Mouse (Mus musculus) embryonic facial prominence, embryonic 12.5 days (tissue): ENCODE results near the gene Ush2a. TPM values are rescaled to one million over a fixed set of nuclear protein-coding genes. Genes with fewer than 3 reads are reported as not detected.

ENCODE experiments used
- ATAC-seq: fragments of 200-750 bp; cut with Nextera tagmentation; 2 replicates; pipeline ENCODE4 v1.8.0; 2017; ENCODE audit not compliant: insufficient number of reproducible peaks, insufficient read depth, low FRiP score, low TSS enrichment
- H3K27ac ChIP-seq: fragments of 300-500 bp; sonication (generic); 2 replicates; pipeline ENCODE4 v1.5.1; 2016; ENCODE audit warnings: mild to moderate bottlenecking
- H3K27me3 ChIP-seq: fragments of 300-500 bp; sonication (generic); 2 replicates; pipeline ENCODE4 v1.6.1; 2016; ENCODE audit warnings: mild to moderate bottlenecking, moderate library complexity
- H3K36me3 ChIP-seq: fragments of 300-500 bp; sonication (generic); 2 replicates; pipeline ENCODE4 v1.6.1; 2016; ENCODE audit warnings: mild to moderate bottlenecking
- H3K4me1 ChIP-seq: fragments of 300-500 bp; sonication (generic); 2 replicates; pipeline ENCODE4 v1.6.1; 2016
- H3K4me2 ChIP-seq: fragments of 300-500 bp; sonication (generic); replicated peaks from 2 replicates; pipeline ENCODE4 v1.6.1; 2016; ENCODE audit warnings: mild to moderate bottlenecking, moderate library complexity
- H3K4me3 ChIP-seq: fragments of 300-500 bp; sonication (generic); 2 replicates; pipeline ENCODE4 v1.5.1; 2016; ENCODE audit warnings: mild to moderate bottlenecking
- H3K9ac ChIP-seq: fragments of 300-500 bp; sonication (generic); 2 replicates; pipeline ENCODE4 v1.6.1; 2016; ENCODE audit warnings: mild to moderate bottlenecking, moderate library complexity
- H3K9me3 ChIP-seq: fragments of 300-500 bp; sonication (generic); 2 replicates; pipeline ENCODE4 v1.6.1; 2016; ENCODE audit warnings: mild to moderate bottlenecking, moderate library complexity
- WGBS: fragments of 180-500 bp; shearing (Covaris S2); methylation state at CpG from one replicate; pipeline ENCODE4 v1.1.7; 2016; 5-methylcytosine and 5-hydroxymethylcytosine counted together
- polyA plus RNA-seq: library from polyadenylated mRNA; unstranded; fragments of >200 nt; fragmentation: Nextera tagmentation; extraction: Ambion mirVana; gene quantifications from 2 replicates; pipeline ENCODE4 v1.2.1, GENCODE M21; 2016

Gene Ush2a
- polyA plus RNA-seq, 1 experiment from 2014 or later = 0.05 TPM

DNA sequence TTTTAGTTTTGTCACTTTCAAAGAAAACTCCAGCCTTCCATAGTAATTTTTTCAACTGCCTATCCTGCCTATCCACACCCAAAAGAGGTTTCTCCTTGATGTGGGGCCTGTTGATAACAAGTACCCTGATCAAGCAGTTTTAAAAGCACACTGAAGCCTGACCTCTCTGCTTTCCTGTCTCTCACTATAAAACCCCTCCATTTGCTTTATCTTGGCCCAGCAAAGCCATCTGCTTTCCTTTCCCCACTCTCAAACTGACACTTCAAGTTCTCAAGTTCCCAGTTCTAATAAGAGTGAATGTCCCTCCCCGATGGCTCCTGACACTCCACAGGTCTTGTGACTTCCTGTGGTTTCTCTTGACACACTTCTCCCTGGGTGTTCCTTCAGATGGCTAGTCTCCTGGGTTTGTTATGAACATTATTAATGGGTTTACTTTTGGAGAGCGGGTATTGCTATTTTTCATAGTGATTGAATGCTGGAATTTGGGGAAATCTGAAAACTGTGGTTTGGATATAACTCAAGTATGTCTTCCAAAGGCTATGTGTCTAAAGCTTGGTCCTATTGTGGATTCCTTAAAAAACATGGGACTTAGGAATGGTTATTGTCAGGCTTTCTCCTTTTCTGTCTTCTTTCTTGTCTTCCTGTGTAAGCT is 126.1 kb downstream of the Ush2a start:
- Histone ChIP-seq H3K27me3 (peaks cover 5% of the 10 kb centered on the region; the same call in 1 of the 2 replicates), H3K4me3 (no peak overlapping the region), H3K36me3 (no peaks in the 10 kb centered on the region), H3K4me2 (no peak overlapping the region), H3K4me1 (no peaks in the 10 kb centered on the region), H3K27ac (no peak overlapping the region), H3K9ac (no peak overlapping the region), H3K9me3 (no peaks in the 10 kb centered on the region)
- no peak for ATAC-seq
- 58% methylated on average over 2 of the region's 2 CpGs for WGBS

- H3K4me1 ChIP-seq = no peaks in the 10 kb centered on the region
- no peaks in the 10 kb centered on the region for H3K36me3 ChIP-seq
- 67% methylated on average over 6 of the region's 6 CpGs for WGBS
- no peak overlapping the region for H3K4me3 ChIP-seq
- ATAC-seq = 0 out of 2 replicates have a peak, but pooled peaks have one; percentile 64
- H3K4me2 ChIP-seq = no peak overlapping the region
- H3K9me3 ChIP-seq = no peaks in the 10 kb centered on the region
- no peak overlapping the region for H3K9ac ChIP-seq
- H3K27me3 ChIP-seq = peaks cover 2% of the 10 kb centered on the region; the same call in 1 of the 2 replicates
- H3K27ac ChIP-seq = no peak overlapping the region
These were observed 128.3 kb downstream of the Ush2a start for GRCm38 (mm10) chr1:188390080-188390479.

GRCm38 (mm10) chr1:188407176-188407575 is 145.4 kb downstream of the Ush2a start:
- WGBS = 89% methylated on average over 4 of the region's 4 CpGs
- no peak for ATAC-seq

GRCm38 (mm10) chr1:188407613-188408386 is 146.0 kb downstream of the Ush2a start:
- Histone ChIP-seq H3K9me3 (no peaks in the 10 kb centered on the region), H3K4me1 (no peaks in the 10 kb centered on the region), H3K27me3 (no peaks in the 10 kb centered on the region), H3K27ac (no peak overlapping the region), H3K36me3 (no peaks in the 10 kb centered on the region), H3K9ac (no peak overlapping the region), H3K4me3 (no peak overlapping the region), H3K4me2 (no peak overlapping the region)
- no peak for ATAC-seq
- WGBS = 86% methylated on average over 8 of the region's 8 CpGs

More at GRCm38 (mm10) chr1:188407176-188407575, 145.4 kb downstream of the Ush2a start:
- Histone ChIP-seq H3K4me1 (no peaks in the 10 kb centered on the region), H3K4me3 (no peak overlapping the region), H3K27ac (no peak overlapping the region), H3K9me3 (no peaks in the 10 kb centered on the region), H3K36me3 (no peaks in the 10 kb centered on the region), H3K4me2 (no peak overlapping the region), H3K27me3 (no peaks in the 10 kb centered on the region), H3K9ac (no peak overlapping the region)

GRCm38 (mm10) chr1:188410547-188410946 is 148.7 kb downstream of the Ush2a start:
- no peak for ATAC-seq
- Histone ChIP-seq H3K4me2 (no peak overlapping the region), H3K4me3 (no peak overlapping the region), H3K9me3 (no peaks in the 10 kb centered on the region), H3K9ac (no peak overlapping the region), H3K36me3 (no peaks in the 10 kb centered on the region), H3K27ac (no peak overlapping the region), H3K27me3 (no peaks in the 10 kb centered on the region), H3K4me1 (no peaks in the 10 kb centered on the region)
- WGBS = 85% methylated on average over 3 of the region's 3 CpGs

GRCm38 (mm10) chr1:188420543-188420942 is 158.7 kb downstream of the Ush2a start:
- Histone ChIP-seq H3K27ac (no peak overlapping the region), H3K9ac (no peak overlapping the region), H3K9me3 (no peaks in the 10 kb centered on the region), H3K27me3 (no peaks in the 10 kb centered on the region), H3K4me3 (no peak overlapping the region), H3K4me2 (no peak overlapping the region), H3K4me1 (no peaks in the 10 kb centered on the region), H3K36me3 (no peaks in the 10 kb centered on the region)
- 85% methylated on average over 2 of the region's 2 CpGs for WGBS
- no peak for ATAC-seq

GRCm38 (mm10) chr1:188428172-188428571 is 166.3 kb downstream of the Ush2a start:
- no peaks in the 10 kb centered on the region for H3K9me3 ChIP-seq
- no peak overlapping the region for H3K4me2 ChIP-seq
- H3K27me3 ChIP-seq = no peaks in the 10 kb centered on the region
- H3K9ac ChIP-seq = no peak overlapping the region
- H3K27ac ChIP-seq = no peak overlapping the region
- H3K4me3 ChIP-seq = no peak overlapping the region
- H3K4me1 ChIP-seq = no peaks in the 10 kb centered on the region
- WGBS = 70% methylated on average over 6 of the region's 6 CpGs
- ATAC-seq = no peak
- H3K36me3 ChIP-seq = no peaks in the 10 kb centered on the region

DNA sequence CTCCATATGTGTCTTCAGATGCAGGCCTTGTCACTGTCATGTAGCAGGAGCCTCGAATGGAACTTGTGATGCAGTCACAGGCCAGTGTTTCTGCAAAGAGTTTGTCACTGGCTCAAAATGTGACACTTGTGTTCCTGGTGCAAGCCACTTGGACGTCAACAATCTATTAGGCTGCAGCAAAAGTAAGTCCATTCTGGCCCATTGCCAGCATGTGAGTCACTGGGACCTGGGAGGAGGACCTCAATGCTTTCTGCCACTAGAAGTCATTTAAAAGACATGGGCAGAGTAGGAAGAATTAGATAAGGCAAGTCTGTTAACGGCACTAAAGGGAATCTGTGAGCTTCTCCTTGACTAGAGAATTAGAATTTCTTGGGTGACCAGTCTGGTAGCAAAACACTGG is 168.9 kb downstream of the Ush2a start:
- H3K27ac ChIP-seq = no peak overlapping the region
- no peak overlapping the region for H3K9ac ChIP-seq
- H3K4me3 ChIP-seq = no peak overlapping the region
- WGBS = 76% methylated on average over 3 of the region's 3 CpGs
- ATAC-seq = no peak
- no peaks in the 10 kb centered on the region for H3K36me3 ChIP-seq
- no peaks in the 10 kb centered on the region for H3K4me1 ChIP-seq
- no peaks in the 10 kb centered on the region for H3K9me3 ChIP-seq
- H3K27me3 ChIP-seq = no peaks in the 10 kb centered on the region
- H3K4me2 ChIP-seq = no peak overlapping the region

- Histone ChIP-seq H3K9ac (no peak overlapping the region), H3K4me3 (no peak overlapping the region), H3K9me3 (no peaks in the 10 kb centered on the region), H3K4me1 (no peaks in the 10 kb centered on the region), H3K4me2 (no peak overlapping the region), H3K27me3 (no peaks in the 10 kb centered on the region), H3K27ac (no peak overlapping the region), H3K36me3 (no peaks in the 10 kb centered on the region)
- no peak for ATAC-seq
- WGBS = 70% methylated on average over 5 of the region's 5 CpGs
These were observed 186.1 kb downstream of the Ush2a start for GRCm38 (mm10) chr1:188447964-188448363.

- Histone ChIP-seq H3K27ac (no peak overlapping the region), H3K36me3 (no peaks in the 10 kb centered on the region), H3K4me1 (no peaks in the 10 kb centered on the region), H3K9me3 (no peaks in the 10 kb centered on the region), H3K9ac (no peak overlapping the region), H3K4me3 (no peak overlapping the region), H3K27me3 (no peaks in the 10 kb centered on the region), H3K4me2 (no peak overlapping the region)
- no peak for ATAC-seq
- 73% methylated on average over 13 of the region's 13 CpGs for WGBS
These were observed 194.8 kb downstream of the Ush2a start for GRCm38 (mm10) chr1:188456466-188457175.

DNA sequence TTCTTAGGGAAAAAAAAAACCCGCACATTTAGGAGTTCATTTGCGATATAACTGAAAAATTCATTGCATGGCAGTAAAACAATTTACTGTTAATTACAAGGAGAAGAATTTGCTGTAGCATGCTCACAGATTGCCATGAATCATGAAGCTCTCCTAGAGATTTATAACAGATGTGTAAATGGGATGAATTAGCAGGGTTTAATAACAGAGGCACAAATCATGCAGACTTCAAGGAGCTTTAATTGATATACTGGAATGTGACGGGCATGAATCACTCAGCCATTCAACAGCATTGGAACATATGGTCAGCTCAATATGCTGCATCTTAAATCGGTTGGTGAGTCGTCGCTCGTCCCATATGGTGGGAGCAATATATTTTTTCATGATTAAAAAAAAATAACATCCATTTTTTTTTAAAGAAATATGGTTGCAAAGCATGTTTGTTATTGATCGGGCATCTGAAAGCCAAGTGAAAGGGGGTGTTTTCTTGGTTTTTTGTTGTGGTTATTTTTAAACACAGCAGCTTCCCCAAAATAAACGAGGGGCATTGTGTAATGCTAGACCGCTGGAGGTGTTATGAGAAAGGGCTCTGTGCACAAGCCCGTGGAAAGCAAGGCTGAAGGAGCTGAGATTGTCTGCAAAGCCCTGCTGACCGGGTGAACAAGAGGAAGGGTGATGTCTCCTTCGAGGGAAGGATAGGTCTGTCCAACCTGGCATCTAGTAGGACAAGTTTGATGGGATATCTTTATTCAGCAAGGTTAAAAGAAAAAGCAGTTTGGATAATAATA is 195.6 kb downstream of the Ush2a start:
- ATAC-seq = no peak
- Histone ChIP-seq H3K9me3 (no peaks in the 10 kb centered on the region), H3K9ac (no peak overlapping the region), H3K36me3 (no peaks in the 10 kb centered on the region), H3K4me1 (no peaks in the 10 kb centered on the region), H3K4me2 (no peak overlapping the region), H3K27ac (no peak overlapping the region), H3K27me3 (no peaks in the 10 kb centered on the region), H3K4me3 (no peak overlapping the region)
- WGBS = 61% methylated on average over 13 of the region's 13 CpGs
